Mouse (Mus musculus) forebrain, embryonic 12.5 days (tissue): Measurements from ENCODE around the gene Grb14. TPM values are rescaled to one million over a fixed set of nuclear protein-coding genes. Genes with fewer than 3 reads are reported as not detected.

Experiments used
- ATAC-seq: fragments of 200-750 bp; cut with Nextera tagmentation; 2 replicates; pipeline ENCODE4 v1.8.0; 2017; ENCODE audit warnings: moderate TSS enrichment; ENCODE audit not compliant: low FRiP score
- H3K27ac ChIP-seq: fragments of 300-500 bp; sonication (generic); 2 replicates; pipeline ENCODE4 v1.5.1; 2016; ENCODE audit warnings: mild to moderate bottlenecking
- H3K27me3 ChIP-seq: fragments of 300-500 bp; sonication (generic); 2 replicates; pipeline ENCODE4 v1.6.1; 2016; ENCODE audit warnings: mild to moderate bottlenecking
- H3K36me3 ChIP-seq: fragments of 300-500 bp; sonication (generic); replicated peaks from 2 replicates; pipeline ENCODE4 v1.6.1; 2016; ENCODE audit warnings: mild to moderate bottlenecking
- H3K4me1 ChIP-seq: fragments of 300-500 bp; sonication (generic); 2 replicates; pipeline ENCODE4 v1.6.1; 2016
- H3K4me2 ChIP-seq: fragments of 300-500 bp; sonication (generic); 2 replicates; pipeline ENCODE4 v1.6.1; 2016; ENCODE audit warnings: mild to moderate bottlenecking, moderate library complexity
- H3K4me3 ChIP-seq: fragments of 300-500 bp; sonication (generic); replicated peaks from 2 replicates; pipeline ENCODE4 v1.5.1; 2016; ENCODE audit warnings: mild to moderate bottlenecking
- H3K9ac ChIP-seq: fragments of 300-500 bp; sonication (generic); 2 replicates; pipeline ENCODE4 v1.6.1; 2016; ENCODE audit warnings: mild to moderate bottlenecking
- H3K9me3 ChIP-seq: fragments of 300-500 bp; sonication (generic); 2 replicates; pipeline ENCODE4 v1.6.1; 2016
- WGBS: fragments of 180-500 bp; shearing (Covaris S2); methylation state at CpG from one replicate; pipeline ENCODE4 v1.1.7; 2016; 5-methylcytosine and 5-hydroxymethylcytosine counted together
- polyA plus RNA-seq: library from polyadenylated mRNA; unstranded; fragments of >200 nt; fragmentation: Nextera tagmentation; extraction: Ambion mirVana; gene quantifications from 2 replicates; pipeline ENCODE4 v1.2.1, GENCODE M21; 2016

The Grb14 gene
- polyA plus RNA-seq, 1 experiment from 2014 or later, result 7.5 TPM

- 71% methylated on average over 5 of the region's 5 CpGs for WGBS
- Histone ChIP-seq H3K27ac (no peak overlapping the region), H3K9ac (no peak overlapping the region), H3K27me3 (no peaks in the 10 kb centered on the region), H3K4me2 (no peak overlapping the region), H3K9me3 (no peaks in the 10 kb centered on the region), H3K4me3 (no peak overlapping the region), H3K4me1 (no peaks in the 10 kb centered on the region; the same call in 1 of the 2 replicates), H3K36me3 (no peaks in the 10 kb centered on the region)
- ATAC-seq, result no peak
Measured at GRCm38 (mm10) chr2:64920879-64921278, 103.9 kb downstream of the Grb14 start.

GRCm38 (mm10) chr2:64915448-64915847 lies 109.3 kb downstream of the Grb14 start:
- ATAC-seq, result peak; percentile 85
- H3K4me1 ChIP-seq, result 0 out of 2 replicates have a peak, but pooled peaks cover 3% of the 10 kb centered on the region
- H3K9me3 ChIP-seq, result no peaks in the 10 kb centered on the region
- H3K4me3 ChIP-seq, result no peak overlapping the region
- no peak overlapping the region for H3K27ac ChIP-seq
- H3K36me3 ChIP-seq, result no peaks in the 10 kb centered on the region
- H3K27me3 ChIP-seq, result no peaks in the 10 kb centered on the region
- no peak overlapping the region for H3K9ac ChIP-seq
- H3K4me2 ChIP-seq, result no peak overlapping the region
- 42% methylated on average over 6 of the region's 6 CpGs for WGBS

- 78% methylated on average over 5 of the region's 5 CpGs for WGBS
- no peaks in the 10 kb centered on the region for H3K27me3 ChIP-seq
Measured at GRCm38 (mm10) chr2:64904877-64905276, 119.9 kb downstream of the Grb14 start.

GRCm38 (mm10) chr2:64897844-64898243 lies 126.9 kb downstream of the Grb14 start:
- Histone ChIP-seq H3K9ac (no peak overlapping the region), H3K36me3 (no peaks in the 10 kb centered on the region), H3K27me3 (no peaks in the 10 kb centered on the region), H3K4me3 (no peak overlapping the region), H3K27ac (no peak overlapping the region), H3K4me1 (no peaks in the 10 kb centered on the region), H3K4me2 (no peak overlapping the region), H3K9me3 (no peaks in the 10 kb centered on the region)
- no peak for ATAC-seq
- 89% methylated on average over 5 of the region's 5 CpGs for WGBS

More at GRCm38 (mm10) chr2:64904877-64905276, 119.9 kb downstream of the Grb14 start:
- ATAC-seq, result 0 out of 2 replicates have a peak, but pooled peaks have one; percentile 49
- Histone ChIP-seq H3K27ac (no peak overlapping the region), H3K9ac (no peak overlapping the region), H3K4me3 (no peak overlapping the region), H3K9me3 (no peaks in the 10 kb centered on the region), H3K36me3 (no peaks in the 10 kb centered on the region), H3K4me1 (no peaks in the 10 kb centered on the region), H3K4me2 (no peak overlapping the region)

GRCm38 (mm10) chr2:64893233-64893632 lies 131.6 kb downstream of the Grb14 start:
- no peak for ATAC-seq
- no peaks in the 10 kb centered on the region for H3K27me3 ChIP-seq
- no peak overlapping the region for H3K4me2 ChIP-seq
- no peak overlapping the region for H3K9ac ChIP-seq
- H3K9me3 ChIP-seq, result no peaks in the 10 kb centered on the region
- H3K36me3 ChIP-seq, result no peaks in the 10 kb centered on the region
- H3K4me3 ChIP-seq, result no peak overlapping the region
- H3K27ac ChIP-seq, result no peak overlapping the region
- H3K4me1 ChIP-seq, result no peaks in the 10 kb centered on the region
- WGBS, result 61% methylated on average over 7 of the region's 7 CpGs

- Histone ChIP-seq H3K9ac (no peak overlapping the region), H3K27ac (no peak overlapping the region), H3K4me2 (no peak overlapping the region), H3K36me3 (no peaks in the 10 kb centered on the region), H3K9me3 (no peaks in the 10 kb centered on the region), H3K4me1 (peaks cover 12% of the 10 kb centered on the region; the same call in 1 of the 2 replicates), H3K4me3 (no peak overlapping the region), H3K27me3 (no peaks in the 10 kb centered on the region)
- 10% methylated on average over 6 of the region's 6 CpGs for WGBS
- ATAC-seq, result peak; percentile 55; the same call in 1 of the 2 replicates
Measured at GRCm38 (mm10) chr2:64887098-64887757, 137.6 kb downstream of the Grb14 start.

GRCm38 (mm10) chr2:64885696-64886095 lies 139.1 kb downstream of the Grb14 start:
- no peak for ATAC-seq
- Histone ChIP-seq H3K27me3 (no peaks in the 10 kb centered on the region), H3K9me3 (no peaks in the 10 kb centered on the region), H3K4me1 (peaks cover 12% of the 10 kb centered on the region; the same call in 1 of the 2 replicates), H3K27ac (no peak overlapping the region), H3K4me2 (no peak overlapping the region), H3K36me3 (no peaks in the 10 kb centered on the region), H3K4me3 (no peak overlapping the region), H3K9ac (no peak overlapping the region)
- 33% methylated on average over 5 of the region's 5 CpGs for WGBS

- H3K27me3 ChIP-seq, result no peaks in the 10 kb centered on the region
- no peak overlapping the region for H3K4me3 ChIP-seq
- 42% methylated on average over 2 of the region's 2 CpGs for WGBS
- no peak for ATAC-seq
- H3K36me3 ChIP-seq, result no peaks in the 10 kb centered on the region
- no peaks in the 10 kb centered on the region for H3K9me3 ChIP-seq
- H3K4me1 ChIP-seq, result 0 out of 2 replicates have a peak, but pooled peaks cover 3% of the 10 kb centered on the region
- no peak overlapping the region for H3K27ac ChIP-seq
- H3K4me2 ChIP-seq, result no peak overlapping the region
- H3K9ac ChIP-seq, result no peak overlapping the region
Measured at GRCm38 (mm10) chr2:64878275-64878674, 146.5 kb downstream of the Grb14 start.

Other genes starting within 250 kb of the Grb14 start
- 3.2 and 4.0 TPM in 2 replicates for gene Cobll1, start 214.4 kb upstream of the Grb14 start, polyA plus RNA-seq